In genomic region chr11:63164756-63165484, GRCm38 (mm10) we compare ENCODE assay signal across 10 mouse cellular contexts. TPM values are rescaled to one million over a fixed set of nuclear protein-coding genes. Genes with fewer than 3 reads are reported as not detected.
DNase-seq lines count a peak whose midpoint lies in the region; ATAC-seq and TF ChIP-seq lines count a peak whose summit lies in the region.
"Had no signal": no experiment of that assay in that cellular context is flagged by ENCODE, and none has a peak within 500 bp of the region (broad histone marks: within the 10 kb centered on the region; RNA-seq: fewer than 3 reads in every experiment).

No protein-coding gene starts in this region.

- no peaks in the 10 kb centered on the region for H3K9me3 ChIP-seq in forebrain, embryonic 14.5 days (replicated peaks; ENCODE audit: control insufficient read depth, low read length)
- no peaks in the 10 kb centered on the region for H3K9me3 ChIP-seq in forebrain, embryonic 12.5 days
- H3K9me3 ChIP-seq in liver, embryonic 14.5 days (ENCODE audit: control insufficient read depth, low read length): no peaks in the 10 kb centered on the region
- H3K9me3 ChIP-seq in ES-E14 (ENCODE audit: control insufficient read depth, insufficient read depth, low read depth, low read length): no peaks in the 10 kb centered on the region
- H3K9me3 ChIP-seq in limb, embryonic 10.5 days (replicated peaks): no peaks in the 10 kb centered on the region

- no peaks in the 10 kb centered on the region for H3K36me3 ChIP-seq in forebrain, embryonic 14.5 days (ENCODE audit: control insufficient read depth, insufficient read depth, low read length)
- H3K36me3 ChIP-seq in forebrain, embryonic 12.5 days (replicated peaks): no peaks in the 10 kb centered on the region
- no peaks in the 10 kb centered on the region for H3K36me3 ChIP-seq in liver, embryonic 14.5 days (replicated peaks; ENCODE audit: control insufficient read depth, insufficient read depth, low read depth)
- no peaks in the 10 kb centered on the region for H3K36me3 ChIP-seq in ES-E14 (ENCODE audit: control insufficient read depth, insufficient read depth, low read length, poor library complexity, severe bottlenecking)
- no peaks in the 10 kb centered on the region for H3K36me3 ChIP-seq in limb, embryonic 10.5 days

- no peak overlapping the region for H3K4me3 ChIP-seq in forebrain, embryonic 14.5 days (ENCODE audit: low read depth, low read length)
- no peak overlapping the region for H3K4me3 ChIP-seq in forebrain, embryonic 12.5 days (replicated peaks)
- no peak overlapping the region for H3K4me3 ChIP-seq in liver, embryonic 14.5 days (ENCODE audit: insufficient read depth in 1 of 2, low read depth in 2 of 2, low read length in 2 of 2)
- H3K4me3 ChIP-seq in ES-E14 (ENCODE audit: insufficient read depth in 1 of 2, low read depth in 1 of 2, low read length in 2 of 2, poor library complexity in 1 of 2, severe bottlenecking in 1 of 2): no peak overlapping the region
- H3K4me3 ChIP-seq in limb, embryonic 10.5 days: no peak overlapping the region

- no peaks in the 10 kb centered on the region for H3K27me3 ChIP-seq in forebrain, embryonic 14.5 days (replicated peaks; ENCODE audit: control insufficient read depth, insufficient read depth, low read length)
- no peaks in the 10 kb centered on the region for H3K27me3 ChIP-seq in forebrain, embryonic 12.5 days
- no peaks in the 10 kb centered on the region for H3K27me3 ChIP-seq in liver, embryonic 14.5 days (ENCODE audit: control insufficient read depth, insufficient read depth, low read length)
- H3K27me3 ChIP-seq in limb, embryonic 10.5 days (ENCODE audit: low read depth, poor library complexity, severe bottlenecking): no peaks in the 10 kb centered on the region

- 48% methylated on average over 7 of the region's 7 CpGs for WGBS in forebrain, embryonic 14.5 days
- WGBS in forebrain, embryonic 12.5 days: 54% methylated on average over 7 of the region's 7 CpGs
- 26% methylated on average over 7 of the region's 7 CpGs for WGBS in liver, embryonic 14.5 days (ENCODE audit: insufficient replicate concordance)
- 52% methylated on average over 7 of the region's 7 CpGs for WGBS in limb, embryonic 10.5 days

- no peak overlapping the region for H3K27ac ChIP-seq in forebrain, embryonic 14.5 days (ENCODE audit: low read depth, low read length)
- H3K27ac ChIP-seq in forebrain, embryonic 12.5 days: no peak overlapping the region
- H3K27ac ChIP-seq in liver, embryonic 14.5 days: no peak overlapping the region
- no peak overlapping the region for H3K27ac ChIP-seq in ES-E14 (ENCODE audit: insufficient read depth, low read depth, low read length, poor library complexity, severe bottlenecking)
- H3K27ac ChIP-seq in limb, embryonic 10.5 days: no peak overlapping the region

- peak; percentile 61 for TF ChIP-seq CTCF in liver, embryonic 14.5 days (IDR thresholded peaks at IDR 0.05; ENCODE audit: low read depth)

- H3K9ac ChIP-seq in forebrain, embryonic 14.5 days (ENCODE audit: low read length): no peak overlapping the region
- H3K9ac ChIP-seq in forebrain, embryonic 12.5 days: no peak overlapping the region
- H3K9ac ChIP-seq in liver, embryonic 14.5 days (replicated peaks): no peak overlapping the region
- H3K9ac ChIP-seq in ES-E14 (ENCODE audit: insufficient read depth, low read depth, low read length, poor library complexity, severe bottlenecking): no peak overlapping the region

- no peak for TF ChIP-seq EP300 in liver, embryonic 14.5 days (IDR thresholded peaks at IDR 0.05; ENCODE audit: low read depth)

- peak; percentile 45 for DNase-seq in forebrain, embryonic 14.5 days (ENCODE audit: low spot score)
- no peak for DNase-seq in liver, embryonic 14.5 days (ENCODE audit: low read depth in 3 of 3, low spot score in 3 of 3)
- no peak for DNase-seq in liver
- DNase-seq in ES-E14 (ENCODE audit: low read depth, low spot score): no peak
- DNase-seq in limb, embryonic 10.5 days (ENCODE audit: low spot score): peak; percentile 30
- DNase-seq in layer of hippocampus, adult 11-12 months (ENCODE audit: low spot score): no peak
- DNase-seq in layer of hippocampus, adult 8-10 months (ENCODE audit: low spot score in 2 of 2): no peak
- DNase-seq: kidney, postnatal 14 days had no signal

- H3K4me2 ChIP-seq in forebrain, embryonic 14.5 days (ENCODE audit: low read length): no peak overlapping the region
- H3K4me2 ChIP-seq in forebrain, embryonic 12.5 days: no peak overlapping the region
- no peak overlapping the region for H3K4me2 ChIP-seq in liver, embryonic 14.5 days (ENCODE audit: low read depth)

- in situ Hi-C loops in ES-E14 (cut with MboI; ENCODE audit: low sequenced_read_pairs in 2 of 2, unreplicated experiment in 2 of 2): no loop called here

- no peaks in the 10 kb centered on the region for H3K4me1 ChIP-seq in forebrain, embryonic 14.5 days (ENCODE audit: control insufficient read depth, insufficient read depth, low read length)
- no peaks in the 10 kb centered on the region for H3K4me1 ChIP-seq in forebrain, embryonic 12.5 days
- no peaks in the 10 kb centered on the region for H3K4me1 ChIP-seq in liver, embryonic 14.5 days (replicated peaks; ENCODE audit: control insufficient read depth in 2 of 2, insufficient read depth in 2 of 2, low read length in 1 of 2)
- H3K4me1 ChIP-seq in ES-E14 (ENCODE audit: control insufficient read depth in 2 of 2, insufficient read depth in 2 of 2, low read length in 2 of 2, poor library complexity in 1 of 2): no peaks in the 10 kb centered on the region
- H3K4me1 ChIP-seq in limb, embryonic 10.5 days: peaks cover 21% of the 10 kb centered on the region

- no peak for ATAC-seq in forebrain, embryonic 14.5 days
- no peak for ATAC-seq in forebrain, embryonic 12.5 days (ENCODE audit: low FRiP score)
- ATAC-seq in liver, embryonic 14.5 days (ENCODE audit: insufficient read depth): no peak
- ATAC-seq: midbrain, embryonic 16.5 days had no signal

TF ChIP-seq in ES-E14, 5 proteins besides CTCF, POLR2A, EP300 and RAD21:
- TF ChIP-seq CHD2 (IDR thresholded peaks at IDR 0.05; ENCODE audit: low read depth, low read length) (no peak), ZC3H11A (IDR thresholded peaks at IDR 0.05; ENCODE audit: borderline replicate concordance, low read depth, low read length) (peak; percentile 58)

RNA-seq across cellular contexts. Expression of gene Pmp22, which starts 36.1 kb away (rescaled TPM):
- polyA plus RNA-seq in forebrain, embryonic 14.5 days (2014; fragmentation: Nextera tagmentation; extraction: Ambion mirVana): 26.8 and 34.9 TPM in 2 replicates
- 14.9 and 20.5 TPM in 2 replicates for polyA plus RNA-seq in forebrain, embryonic 12.5 days (2016; fragmentation: Nextera tagmentation; extraction: Ambion mirVana)
- polyA plus RNA-seq in liver, embryonic 14.5 days (2012; rRNA removed): 3.8 and 4.2 TPM in 2 replicates
- polyA plus RNA-seq in liver, embryonic 14.5 days (2014; fragmentation: Nextera tagmentation; extraction: Ambion mirVana): 12.4 TPM in 2 replicates
- total RNA-seq in ES-E14 (2012; rRNA removed): 42.5 and 106 TPM in 2 replicates
- polyA plus RNA-seq in limb, embryonic 10.5 days (2016; fragmentation: Nextera tagmentation; extraction: Ambion mirVana): 27.7 and 29.8 TPM in 2 replicates
- 10 to 100 TPM; 25.4 to 60.5 (median 37.7) TPM for total RNA-seq in layer of hippocampus, adult 8-10 months (2022)

Comparison
In these comparisons a context has a peak if more than half of its experiments do, and no peak if none do; other contexts are left out.
1. DNase-seq: peak in forebrain, embryonic 14.5 days (single experiment) and limb, embryonic 10.5 days (single experiment); none in liver, embryonic 14.5 days (0 of 3), liver (single experiment), ES-E14 (single experiment), layer of hippocampus, adult 11-12 months (single experiment) and layer of hippocampus, adult 8-10 months (0 of 2).